Mouse (Mus musculus) stomach, postnatal 0 days (tissue): ENCODE measurements around the gene Kcnh3. TPM values are rescaled to one million over a fixed set of nuclear protein-coding genes. Genes with fewer than 3 reads are reported as not detected.

ENCODE experiments used
- ATAC-seq: fragments of 200-750 bp; cut with Nextera tagmentation; 2 replicates; pipeline ENCODE4 v1.8.0; 2017; ENCODE audit not compliant: low FRiP score, low TSS enrichment
- DNase-seq: peaks from one replicate; pipeline ENCODE4 v3.0.0-alpha.2; 2016; ENCODE audit warnings: low spot score
- H3K27ac ChIP-seq: fragments of 300-500 bp; sonication (generic); replicated peaks from 2 replicates; pipeline ENCODE4 v1.5.1; 2014; ENCODE audit warnings: mild to moderate bottlenecking, control low read depth
- H3K27me3 ChIP-seq: fragments of 300-500 bp; sonication (generic); 2 replicates; pipeline ENCODE4 v1.6.1; 2014; ENCODE audit warnings: low read length; ENCODE audit not compliant: control insufficient read depth, insufficient read depth
- H3K36me3 ChIP-seq: fragments of 300-500 bp; sonication (generic); 2 replicates; pipeline ENCODE4 v1.6.1; 2014; ENCODE audit warnings: low read length, mixed read lengths; ENCODE audit not compliant: control insufficient read depth, insufficient read depth
- H3K4me1 ChIP-seq: fragments of 300-500 bp; sonication (generic); replicated peaks from 2 replicates; pipeline ENCODE4 v1.6.1; 2014; ENCODE audit warnings: antibody characterized with exemption; ENCODE audit not compliant: control insufficient read depth, insufficient read depth
- H3K4me2 ChIP-seq: fragments of 300-500 bp; sonication (generic); replicated peaks from 2 replicates; pipeline ENCODE4 v1.6.1; 2014; ENCODE audit warnings: low read depth, mild to moderate bottlenecking, control low read depth, moderate library complexity
- H3K4me3 ChIP-seq: fragments of 300-500 bp; sonication (generic); 2 replicates; pipeline ENCODE4 v1.5.1; 2014; ENCODE audit warnings: low read depth, low read length, control low read depth
- H3K9ac ChIP-seq: fragments of 300-500 bp; sonication (generic); 2 replicates; pipeline ENCODE4 v1.6.1; 2014; ENCODE audit warnings: mild to moderate bottlenecking, low read length, control low read depth, mixed read lengths
- H3K9me3 ChIP-seq: fragments of 300-500 bp; sonication (generic); 2 replicates; pipeline ENCODE4 v1.6.1; 2016; ENCODE audit warnings: low read length; ENCODE audit not compliant: control insufficient read depth
- CTCF ChIP-seq: IDR thresholded peaks from 2 replicates; pipeline ENCODE4 v1.5.1; 2016; ENCODE audit warnings: antibody characterized with exemption, low read depth, mild to moderate bottlenecking, moderate library complexity
- EP300 ChIP-seq: optimal IDR thresholded peaks from 2 replicates; pipeline ENCODE3; 2016; ENCODE audit warnings: antibody characterized with exemption
- WGBS: fragments of 180-500 bp; shearing (Covaris S2); extraction: QIAGEN DNeasy Blood & Tissue Kit; methylation state at CpG from one replicate; pipeline ENCODE4 v1.1.7; 2014; 5-methylcytosine and 5-hydroxymethylcytosine counted together
- polyA plus RNA-seq: library from polyadenylated mRNA; unstranded; fragments of >200 nt; fragmentation: Nextera tagmentation; extraction: Ambion mirVana; gene quantifications from 2 replicates; pipeline ENCODE4 v1.2.1, GENCODE M21; 2015

Gene Kcnh3
- polyA plus RNA-seq, 1 experiment from 2014 or later: 0.29 TPM

DNA sequence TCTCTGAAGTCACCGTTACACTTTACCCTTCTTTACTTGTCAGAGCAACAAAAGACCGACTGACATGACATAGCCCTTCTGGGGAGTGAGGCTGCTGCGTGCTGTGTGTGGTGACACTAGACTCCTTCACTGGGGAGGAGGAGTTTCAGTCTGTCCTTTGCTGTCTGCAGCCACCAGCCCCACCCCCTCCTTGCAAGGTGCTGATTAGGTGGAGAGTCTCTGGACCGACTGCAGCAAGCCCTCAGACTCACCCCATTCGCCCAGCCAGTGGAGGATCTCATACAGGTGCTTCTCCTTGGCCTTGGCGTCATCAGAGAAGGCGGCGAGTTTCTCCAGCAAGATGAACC lies 60.5 kb downstream of the Kcnh3 start:
- Histone ChIP-seq H3K27ac (no peak overlapping the region), H3K4me1 (no peaks in the 10 kb centered on the region), H3K9me3 (no peaks in the 10 kb centered on the region), H3K4me3 (no peak overlapping the region), H3K36me3 (no peaks in the 10 kb centered on the region), H3K27me3 (no peaks in the 10 kb centered on the region), H3K9ac (no peak overlapping the region), H3K4me2 (no peak overlapping the region)
- DNase-seq (no peak), ATAC-seq (no peak; the same call in 1 of the 2 replicates)
- WGBS: 51% methylated on average over 8 of the region's 8 CpGs
- TF ChIP-seq CTCF: no peak
- TF ChIP-seq EP300: no peak

DNA sequence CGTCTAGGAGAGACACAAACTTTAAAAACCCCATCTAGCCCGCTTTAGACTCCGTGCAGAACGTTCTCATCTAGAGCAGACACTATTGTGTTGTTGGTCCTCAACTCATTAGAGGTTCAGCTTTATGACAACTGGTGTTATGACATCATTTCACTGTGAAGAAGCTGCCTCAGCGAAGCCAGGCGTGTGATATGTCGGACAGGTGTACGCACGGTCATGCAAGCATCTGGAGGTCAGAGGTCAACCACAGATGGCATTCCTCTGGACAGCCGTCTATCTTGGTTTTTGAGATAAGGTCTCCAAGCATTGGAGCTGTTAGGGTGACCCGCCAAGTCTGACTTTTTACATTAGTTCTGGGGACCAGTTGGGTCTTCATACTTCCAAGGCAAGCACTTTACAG lies 65.9 kb downstream of the Kcnh3 start:
- no peak overlapping the region for H3K4me2 ChIP-seq
- no peak overlapping the region for H3K4me3 ChIP-seq
- no peaks in the 10 kb centered on the region for H3K9me3 ChIP-seq
- no peaks in the 10 kb centered on the region for H3K36me3 ChIP-seq
- H3K27me3 ChIP-seq: no peaks in the 10 kb centered on the region
- H3K27ac ChIP-seq: no peak overlapping the region
- no peak overlapping the region for H3K9ac ChIP-seq
- no peaks in the 10 kb centered on the region for H3K4me1 ChIP-seq
- no peak for TF ChIP-seq EP300
- TF ChIP-seq CTCF: no peak
- WGBS: 83% methylated on average over 11 of the region's 11 CpGs
- DNase-seq (no peak), ATAC-seq (no peak)

Other genes starting within 250 kb of the Kcnh3 start
- gene Tuba1c, start 195.0 kb upstream of the Kcnh3 start, polyA plus RNA-seq: 145 and 159 TPM in 2 replicates
- gene Prph, start 169.7 kb upstream of the Kcnh3 start, polyA plus RNA-seq: 25.7 and 28.6 TPM in 2 replicates
- 5.1 and 7.1 TPM in 2 replicates for gene Troap, start 150.3 kb upstream of the Kcnh3 start, polyA plus RNA-seq
- not detected in 2 replicates for gene C1ql4, start 137.0 kb upstream of the Kcnh3 start, polyA plus RNA-seq
- gene Dnajc22, start 131.7 kb upstream of the Kcnh3 start, polyA plus RNA-seq: 13.5 and 14.4 TPM in 2 replicates
- 13.7 and 13.9 TPM in 2 replicates for gene Spats2, start 98.9 kb upstream of the Kcnh3 start, polyA plus RNA-seq
- gene Mcrs1, start 27.1 kb downstream of the Kcnh3 start, polyA plus RNA-seq: 64.2 and 66.4 TPM in 2 replicates
- gene Prpf40b, start 70.2 kb downstream of the Kcnh3 start, polyA plus RNA-seq: 16.1 and 18.3 TPM in 2 replicates
- gene Fam186b, start 71.0 kb downstream of the Kcnh3 start, polyA plus RNA-seq: 0.28 TPM in 1 of 2 replicates, not detected in the other
- 8.0 and 8.6 TPM in 2 replicates for gene Fmnl3, start 145.6 kb downstream of the Kcnh3 start, polyA plus RNA-seq
- gene Tmbim6, start 168.0 kb downstream of the Kcnh3 start, polyA plus RNA-seq: 469 and 479 TPM in 2 replicates
- gene Nckap5l, start 232.9 kb downstream of the Kcnh3 start, polyA plus RNA-seq: 2.1 and 2.4 TPM in 2 replicates
- 9.3 and 10.4 TPM in 2 replicates for gene Bcdin3d, start 249.9 kb downstream of the Kcnh3 start, polyA plus RNA-seq